ENCODE assay signal across 11 mouse cellular contexts in genomic region chr19:53807276-53807801, GRCm38 (mm10).
DNase-seq lines count a peak whose midpoint lies in the region; ATAC-seq and TF ChIP-seq lines count a peak whose summit lies in the region.
"Had no signal": no experiment of that assay in that cellular context is flagged by ENCODE, and none has a peak within 500 bp of the region (broad histone marks: within the 10 kb centered on the region; RNA-seq: fewer than 3 reads in every experiment).

No protein-coding gene starts in this region.

- H3K4me1 ChIP-seq in heart, embryonic 14.5 days (ENCODE audit: control insufficient read depth in 2 of 2, insufficient read depth in 2 of 2, low read length in 2 of 2) = peaks cover 52 to 85% of the 10 kb centered on the region in 2 experiments
- peaks cover 45 to 67% of the 10 kb centered on the region in 2 experiments for H3K4me1 ChIP-seq in MEL (ENCODE audit: control insufficient read depth in 1 of 2, insufficient read depth in 2 of 2, low read length in 2 of 2)
- H3K4me1 ChIP-seq in midbrain, embryonic 15.5 days = peaks cover 5% of the 10 kb centered on the region

- peak overlapping the region; percentile 45 for H3K4me2 ChIP-seq in heart, embryonic 14.5 days (ENCODE audit: low read length)
- H3K4me2 ChIP-seq in midbrain, embryonic 15.5 days = no peak overlapping the region
- H3K4me2 ChIP-seq: hindbrain, embryonic 14.5 days had no signal

- no peak for DNase-seq in heart, postnatal 25 days (ENCODE audit: low spot score)
- DNase-seq in 416B (ENCODE audit: low read depth) = peak; percentile 63
- peak; percentile 60 for DNase-seq in MEL (ENCODE audit: low read depth, low spot score)
- DNase-seq in natural killer cell, adult 2 months (ENCODE audit: low spot score in 2 of 2) = peak; percentile 65 to 72
- DNase-seq in cerebellum, adult 18-20 months = no peak
- DNase-seq in left cerebral cortex, postnatal 36 days (ENCODE audit: low spot score in 2 of 2) = no peak

- 53% methylated on average over 5 of the region's 5 CpGs for WGBS in heart, embryonic 14.5 days
- 90% methylated on average over 5 of the region's 5 CpGs for WGBS in midbrain, embryonic 15.5 days

- no peak for TF ChIP-seq CTCF in MEL (IDR thresholded peaks at IDR 0.05 in 2 of 3, conservative IDR thresholded peaks at IDR 0.05 in 1 of 3; ENCODE audit: control insufficient read depth in 1 of 3, insufficient read depth in 1 of 3, low read depth in 2 of 3, low read length in 3 of 3, poor library complexity in 1 of 3, severe bottlenecking in 1 of 3)

- no peak for ATAC-seq in heart, embryonic 14.5 days (ENCODE audit: insufficient number of reproducible peaks, insufficient read depth, low FRiP score, low read depth)
- no peak for ATAC-seq in midbrain, embryonic 15.5 days (replicated peaks)
- ATAC-seq: forebrain, embryonic 16.5 days had no signal

- no peak for TF ChIP-seq RAD21 in MEL (IDR thresholded peaks at IDR 0.05; ENCODE audit: low read depth, low read length)

- no peak overlapping the region for H3K4me3 ChIP-seq in heart, embryonic 14.5 days (ENCODE audit: control insufficient read depth in 1 of 2, insufficient read depth in 1 of 2, low read depth in 1 of 2, low read length in 2 of 2)
- H3K4me3 ChIP-seq in MEL (ENCODE audit: control insufficient read depth in 1 of 2, insufficient read depth in 1 of 2, low read depth in 2 of 2, low read length in 2 of 2) = peak overlapping the region; percentile 1 to 32; a peak in 3 of 4 replicates
- H3K4me3 ChIP-seq in midbrain, embryonic 15.5 days = no peak overlapping the region
- H3K4me3 ChIP-seq: midbrain, embryonic 10.5 days had no signal

- H3K36me3 ChIP-seq in heart, embryonic 14.5 days (ENCODE audit: control insufficient read depth, insufficient read depth, low read length) = no peaks in the 10 kb centered on the region
- H3K36me3 ChIP-seq in MEL (ENCODE audit: control insufficient read depth in 1 of 2, insufficient read depth in 2 of 2, low read length in 2 of 2) = peaks cover 0 to 68% of the 10 kb centered on the region in 2 experiments; a peak in 2 of 4 replicates
- no peaks in the 10 kb centered on the region for H3K36me3 ChIP-seq in midbrain, embryonic 15.5 days (replicated peaks)
- H3K36me3 ChIP-seq: midbrain, embryonic 10.5 days had no signal

- no peak for TF ChIP-seq EP300 in MEL (IDR thresholded peaks at IDR 0.05; ENCODE audit: low read depth in 1 of 2, low read length in 2 of 2)

- intact Hi-C loops in heart, postnatal 25 days (cut with DNase I) = no loop called here
- intact Hi-C loops in left cerebral cortex, postnatal 36 days (cut with DNase I) = no loop called here

- TF ChIP-seq POLR2A in MEL (IDR thresholded peaks at IDR 0.05; ENCODE audit: control insufficient read depth in 1 of 2, insufficient read depth in 1 of 2, low read depth in 1 of 2, low read length in 2 of 2, poor library complexity in 1 of 2) = no peak

- H3K27ac ChIP-seq in heart, embryonic 14.5 days (replicated peaks in 1 of 2; ENCODE audit: control insufficient read depth in 1 of 2, insufficient read depth in 1 of 2, low read depth in 2 of 2, low read length in 2 of 2) = peak overlapping the region; percentile 43 to 79; a peak in 3 of 4 replicates
- H3K27ac ChIP-seq in MEL (ENCODE audit: control insufficient read depth, low read depth, low read length) = peak overlapping the region; percentile 93
- no peak overlapping the region for H3K27ac ChIP-seq in midbrain, embryonic 15.5 days
- H3K27ac ChIP-seq: hindbrain, embryonic 14.5 days; midbrain, embryonic 10.5 days had no signal

- H3K79me2 ChIP-seq in MEL (ENCODE audit: control insufficient read depth, insufficient read depth, low read length, poor library complexity) = peaks cover 5% of the 10 kb centered on the region

- H3K9ac ChIP-seq in heart, embryonic 14.5 days (ENCODE audit: low read length) = peak overlapping the region; percentile 53; the same call in 1 of the 2 replicates
- peak overlapping the region; percentile 35 for H3K9ac ChIP-seq in MEL (ENCODE audit: control insufficient read depth, low read depth, low read length, poor library complexity, severe bottlenecking)
- H3K9ac ChIP-seq in midbrain, embryonic 15.5 days = no peak overlapping the region
- H3K9ac ChIP-seq: hindbrain, embryonic 14.5 days had no signal

- H3K9me3 ChIP-seq in heart, embryonic 14.5 days (ENCODE audit: control insufficient read depth, low read length) = no peaks in the 10 kb centered on the region
- no peaks in the 10 kb centered on the region for H3K9me3 ChIP-seq in MEL (replicated peaks; ENCODE audit: insufficient read depth, low read length)
- no peaks in the 10 kb centered on the region for H3K9me3 ChIP-seq in midbrain, embryonic 15.5 days
- H3K9me3 ChIP-seq: midbrain, embryonic 10.5 days had no signal

- no peaks in the 10 kb centered on the region for H3K27me3 ChIP-seq in heart, embryonic 14.5 days (ENCODE audit: control insufficient read depth, insufficient read depth, low read length)
- H3K27me3 ChIP-seq in MEL (ENCODE audit: control insufficient read depth in 1 of 2, insufficient read depth in 2 of 2, low read length in 2 of 2) = no peaks in the 10 kb centered on the region
- no peaks in the 10 kb centered on the region for H3K27me3 ChIP-seq in midbrain, embryonic 15.5 days (replicated peaks)

TF ChIP-seq in MEL, 35 proteins besides CTCF, POLR2A, EP300 and RAD21:
- TF ChIP-seq GATA1 (IDR thresholded peaks at IDR 0.05; ENCODE audit: low read depth, low read length) = peak; percentile 68
- TF ChIP-seq MYC (IDR thresholded peaks at IDR 0.05; ENCODE audit: low read depth, low read length) = peak; percentile 39; the same call in 1 of the 2 replicates
- TF ChIP-seq GABPA (IDR thresholded peaks at IDR 0.05; ENCODE audit: low read depth, low read length) = no peak
- TF ChIP-seq UBTF (IDR thresholded peaks at IDR 0.05; ENCODE audit: borderline replicate concordance, insufficient read depth, low read depth, low read length) = no peak
- TF ChIP-seq USF1 (IDR thresholded peaks at IDR 0.05; ENCODE audit: low read depth, low read length) = no peak
- TF ChIP-seq E2F4 (IDR thresholded peaks at IDR 0.05; ENCODE audit: borderline replicate concordance, low read depth, low read length) = no peak
- TF ChIP-seq TCF12 (IDR thresholded peaks at IDR 0.05; ENCODE audit: low read depth, low read length) = 0 out of 2 replicates have a peak, but pooled peaks have one; percentile 7
- no peak for TF ChIP-seq ZNF384 (IDR thresholded peaks at IDR 0.05; ENCODE audit: low read depth, low read length)
- 0 out of 2 replicates have a peak, but pooled peaks have one; percentile 32 for TF ChIP-seq RCOR1 (IDR thresholded peaks at IDR 0.05; ENCODE audit: low read depth, low read length)
- TF ChIP-seq NELFE (IDR thresholded peaks at IDR 0.05; ENCODE audit: low read depth, low read length) = no peak
- TF ChIP-seq TBP (IDR thresholded peaks at IDR 0.05; ENCODE audit: low read depth, low read length) = no peak
- TF ChIP-seq ETS1 (IDR thresholded peaks at IDR 0.05; ENCODE audit: low read depth, low read length) = peak; percentile 46
- no peak for TF ChIP-seq TAL1 (IDR thresholded peaks at IDR 0.05; ENCODE audit: low read length)
- TF ChIP-seq POLR2AphosphoS5 (IDR thresholded peaks at IDR 0.05; ENCODE audit: borderline replicate concordance, low read depth, low read length) = no peak
- no peak for TF ChIP-seq JUND (IDR thresholded peaks at IDR 0.05; ENCODE audit: low read depth, low read length)

Comparison
In these comparisons a context has a peak if more than half of its experiments do, and no peak if none do; other contexts are left out.
1. H3K4me3 ChIP-seq: peak in MEL (2 of 2); none in heart, embryonic 14.5 days (0 of 2) and midbrain, embryonic 15.5 days (single experiment).
2. DNase-seq: peak in 416B (single experiment), MEL (single experiment) and natural killer cell, adult 2 months (2 of 2); none in heart, postnatal 25 days (single experiment), cerebellum, adult 18-20 months (0 of 2) and left cerebral cortex, postnatal 36 days (0 of 2).